Mouse (Mus musculus) limb, embryonic 14.5 days (tissue): ENCODE data around the gene Cmtm8. TPM values are rescaled to one million over a fixed set of nuclear protein-coding genes. Genes with fewer than 3 reads are reported as not detected.

Experiments
- ATAC-seq: fragments of 200-750 bp; cut with Nextera tagmentation; 2 replicates; pipeline ENCODE4 v1.8.0; 2017; ENCODE audit warnings: low read depth, moderate number of reproducible peaks, moderate TSS enrichment; ENCODE audit not compliant: low FRiP score
- DNase-seq: peaks from one replicate; pipeline ENCODE4 v3.0.0-alpha.2; 2015; ENCODE audit warnings: low spot score
- H3K27ac ChIP-seq: fragments of 300-500 bp; sonication (generic); replicated peaks from 2 replicates; pipeline ENCODE4 v1.5.1; 2014; ENCODE audit warnings: low read depth, mild to moderate bottlenecking, low read length, moderate library complexity, mixed read lengths
- H3K27me3 ChIP-seq: fragments of 300-500 bp; sonication (generic); 2 replicates; pipeline ENCODE4 v1.6.1; 2014; ENCODE audit warnings: low read length, mixed read lengths; ENCODE audit not compliant: control insufficient read depth, insufficient read depth
- H3K36me3 ChIP-seq: fragments of 300-500 bp; sonication (generic); 2 replicates; pipeline ENCODE4 v1.6.1; 2014; ENCODE audit warnings: mild to moderate bottlenecking, low read length, moderate library complexity, mixed read lengths; ENCODE audit not compliant: control insufficient read depth, insufficient read depth
- H3K4me1 ChIP-seq: fragments of 300-500 bp; sonication (generic); 2 replicates; pipeline ENCODE4 v1.6.1; 2014; ENCODE audit warnings: antibody characterized with exemption, low read length, mixed read lengths; ENCODE audit not compliant: control insufficient read depth, insufficient read depth
- H3K4me2 ChIP-seq: fragments of 300-500 bp; sonication (generic); replicated peaks from 2 replicates; pipeline ENCODE4 v1.6.1; 2014; ENCODE audit warnings: low read depth, mild to moderate bottlenecking, low read length, moderate library complexity; ENCODE audit not compliant: severe bottlenecking
- H3K4me3 ChIP-seq: fragments of 300-500 bp; sonication (generic); replicated peaks from 2 replicates; pipeline ENCODE4 v1.5.1; 2014; ENCODE audit warnings: low read length
- H3K9ac ChIP-seq: fragments of 300-500 bp; sonication (generic); 2 replicates; pipeline ENCODE4 v1.6.1; 2014; ENCODE audit warnings: mild to moderate bottlenecking, low read depth, low read length, moderate library complexity; ENCODE audit not compliant: severe bottlenecking
- H3K9me3 ChIP-seq: fragments of 300-500 bp; sonication (generic); 2 replicates; pipeline ENCODE4 v1.6.1; 2016; ENCODE audit warnings: low read length; ENCODE audit not compliant: control insufficient read depth
- POLR2A ChIP-seq: fragments of 200-500 bp; IDR thresholded peaks from 2 replicates; pipeline ENCODE4 v1.8.0; 2012; ENCODE audit warnings: inconsistent platforms, mild to moderate bottlenecking, moderate library complexity, borderline replicate concordance; ENCODE audit not compliant: insufficient read depth, insufficient read length; ENCODE audit errors: extremely low read depth
- WGBS: fragments of 180-500 bp; shearing (Covaris S2); extraction: QIAGEN DNeasy Blood & Tissue Kit; methylation state at CpG from one replicate; pipeline ENCODE4 v1.1.7; 2014; 5-methylcytosine and 5-hydroxymethylcytosine counted together
- polyA plus RNA-seq, 2 experiments: library from polyadenylated mRNA; depleted of rRNA in 1 of 2; stranded (reverse) in 1 of 2; unstranded in 1 of 2; fragments of >200 nt; fragmentation: Nextera tagmentation in 1 of 2; extraction: Ambion mirVana in 1 of 2; gene quantifications; 2 replicates each; pipeline versions ENCODE4 v1.2.1 to v1.2.3; 2012 to 2014

The Cmtm8 gene
- polyA plus RNA-seq, 2 experiments: 14.2 to 20.5 TPM

GRCm38 (mm10) chr9:114797329-114798004 lies 46.5 kb downstream of the Cmtm8 start:
- Histone ChIP-seq H3K9ac (no peak overlapping the region), H3K9me3 (no peaks in the 10 kb centered on the region), H3K4me2 (no peak overlapping the region), H3K4me1 (no peaks in the 10 kb centered on the region; the same call in 1 of the 2 replicates), H3K27me3 (no peaks in the 10 kb centered on the region), H3K4me3 (no peak overlapping the region), H3K36me3 (no peaks in the 10 kb centered on the region), H3K27ac (no peak overlapping the region)
- DNase-seq (peak; percentile 88), ATAC-seq (peak; percentile 89)
- no peak for TF ChIP-seq POLR2A
- WGBS: 52% methylated on average over 11 of the region's 11 CpGs

- ATAC-seq (no peak), DNase-seq (no peak)
- H3K9ac ChIP-seq: no peak overlapping the region
- H3K4me3 ChIP-seq: no peak overlapping the region
- H3K27me3 ChIP-seq: no peaks in the 10 kb centered on the region
- TF ChIP-seq POLR2A: no peak
- no peaks in the 10 kb centered on the region for H3K9me3 ChIP-seq
- no peak overlapping the region for H3K27ac ChIP-seq
- no peak overlapping the region for H3K4me2 ChIP-seq
- H3K36me3 ChIP-seq: no peaks in the 10 kb centered on the region
- no peaks in the 10 kb centered on the region; the same call in 1 of the 2 replicates for H3K4me1 ChIP-seq
- 43% methylated on average over 11 of the region's 11 CpGs for WGBS
Measured at GRCm38 (mm10) chr9:114796473-114797050, 47.4 kb downstream of the Cmtm8 start.

GRCm38 (mm10) chr9:114794491-114794890 lies 49.5 kb downstream of the Cmtm8 start:
- TF ChIP-seq POLR2A: no peak
- ATAC-seq: no peak
- Histone ChIP-seq H3K9me3 (no peaks in the 10 kb centered on the region), H3K27ac (no peak overlapping the region), H3K27me3 (no peaks in the 10 kb centered on the region), H3K9ac (no peak overlapping the region), H3K4me2 (no peak overlapping the region), H3K36me3 (no peaks in the 10 kb centered on the region), H3K4me3 (no peak overlapping the region), H3K4me1 (no peaks in the 10 kb centered on the region; the same call in 1 of the 2 replicates)
- no peak for DNase-seq
- WGBS: 73% methylated on average over 4 of the region's 4 CpGs

GRCm38 (mm10) chr9:114793764-114794295 lies 50.1 kb downstream of the Cmtm8 start:
- no peak for ATAC-seq
- no peak overlapping the region for H3K9ac ChIP-seq
- no peak overlapping the region for H3K4me3 ChIP-seq
- no peak for TF ChIP-seq POLR2A
- no peaks in the 10 kb centered on the region; the same call in 1 of the 2 replicates for H3K4me1 ChIP-seq
- DNase-seq: no peak
- WGBS: 85% methylated on average over 9 of the region's 9 CpGs
- no peaks in the 10 kb centered on the region for H3K27me3 ChIP-seq
- H3K4me2 ChIP-seq: no peak overlapping the region
- H3K9me3 ChIP-seq: no peaks in the 10 kb centered on the region
- H3K27ac ChIP-seq: no peak overlapping the region
- H3K36me3 ChIP-seq: no peaks in the 10 kb centered on the region

GRCm38 (mm10) chr9:114789989-114790388 lies 54.0 kb downstream of the Cmtm8 start:
- Histone ChIP-seq H3K36me3 (no peaks in the 10 kb centered on the region), H3K4me1 (no peaks in the 10 kb centered on the region), H3K27ac (no peak overlapping the region), H3K27me3 (no peaks in the 10 kb centered on the region), H3K4me2 (no peak overlapping the region), H3K4me3 (no peak overlapping the region), H3K9ac (no peak overlapping the region), H3K9me3 (no peaks in the 10 kb centered on the region)
- WGBS: 73% methylated on average over 8 of the region's 8 CpGs
- TF ChIP-seq POLR2A: no peak
- ATAC-seq (no peak), DNase-seq (no peak)
